Mouse (Mus musculus) ES-E14 (cell line): ENCODE measurements at regions not wholly inside any gene's neighbourhood (a gene's known extent, or its start where the extent isn't known, plus 50 kb on each side); places are given as distances from the start of the nearest gene placed in this dataset.

Experiments used
- CHD2 ChIP-seq: IDR thresholded peaks from 2 replicates; pipeline ENCODE4 v1.6.1; 2014; ENCODE audit warnings: mild to moderate bottlenecking, low read depth, low read length, inconsistent platforms
- MAFK ChIP-seq: IDR thresholded peaks from 2 replicates; pipeline ENCODE4 v1.6.1; 2014; ENCODE audit warnings: mild to moderate bottlenecking, low read depth, low read length, inconsistent platforms; ENCODE audit not compliant: insufficient read depth
- ZC3H11A ChIP-seq: IDR thresholded peaks from 2 replicates; pipeline ENCODE4 v1.6.1; 2012; ENCODE audit warnings: low read depth, mild to moderate bottlenecking, inconsistent platforms, low read length, borderline replicate concordance
- ZNF384 ChIP-seq: IDR thresholded peaks from 2 replicates; pipeline ENCODE4 v1.6.1; 2012; ENCODE audit warnings: low read depth, low read length, inconsistent platforms

DNA sequence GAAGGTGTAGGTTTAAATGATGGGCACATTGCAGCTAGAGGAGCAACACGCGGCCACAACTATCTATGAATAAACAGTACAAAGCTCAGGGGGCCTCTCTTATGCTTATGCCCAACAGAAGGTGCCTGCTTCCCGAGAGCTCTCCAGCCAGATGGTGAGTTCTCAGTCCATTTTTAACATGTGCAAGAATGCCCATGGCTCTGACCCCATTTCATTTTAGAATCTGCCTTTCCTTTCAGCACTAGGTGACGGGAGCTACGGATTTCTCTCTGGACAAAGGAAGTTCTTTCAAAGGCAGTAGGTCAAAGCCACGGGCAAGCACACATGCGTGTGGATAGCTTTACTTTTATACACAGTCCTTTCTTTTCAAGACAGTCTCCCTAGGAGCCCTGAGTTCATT is 64.3 kb upstream of the Cnot2 start:
- no peak for TF ChIP-seq CHD2
- no peak for TF ChIP-seq MAFK
- no peak for TF ChIP-seq ZC3H11A
- TF ChIP-seq ZNF384 = no peak
